Mouse (Mus musculus): Measurements from ENCODE around the gene Tmprss6. TPM values are rescaled to one million over a fixed set of nuclear protein-coding genes. Genes with fewer than 3 reads are reported as not detected.

Tmprss6 gene
- total RNA-seq, 2 experiments from 2014 or later: 0.10 to 1.0 TPM

DNA sequence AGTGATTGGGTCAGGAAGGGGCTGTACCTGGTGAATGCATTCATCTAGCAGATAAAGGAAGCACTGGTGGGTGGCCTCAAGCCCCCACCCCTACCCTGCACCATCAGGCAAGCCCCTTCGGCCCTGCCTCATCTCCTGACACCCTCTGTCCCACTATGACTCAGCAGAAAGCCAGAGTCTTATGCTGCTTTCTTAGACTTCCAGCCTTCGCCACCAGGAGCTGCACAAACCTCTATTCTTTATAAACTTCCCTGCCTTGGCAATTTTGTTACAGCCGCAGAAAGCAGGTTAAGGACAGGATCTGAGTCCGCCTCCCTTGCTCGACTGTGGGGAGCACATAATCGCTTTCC, 18.0 kb downstream of the Tmprss6 start:
- no peak for DNase-seq (ENCODE audit: low spot score in 2 of 2)
- intact Hi-C loops (cut with DNase I): no loop called here

DNA sequence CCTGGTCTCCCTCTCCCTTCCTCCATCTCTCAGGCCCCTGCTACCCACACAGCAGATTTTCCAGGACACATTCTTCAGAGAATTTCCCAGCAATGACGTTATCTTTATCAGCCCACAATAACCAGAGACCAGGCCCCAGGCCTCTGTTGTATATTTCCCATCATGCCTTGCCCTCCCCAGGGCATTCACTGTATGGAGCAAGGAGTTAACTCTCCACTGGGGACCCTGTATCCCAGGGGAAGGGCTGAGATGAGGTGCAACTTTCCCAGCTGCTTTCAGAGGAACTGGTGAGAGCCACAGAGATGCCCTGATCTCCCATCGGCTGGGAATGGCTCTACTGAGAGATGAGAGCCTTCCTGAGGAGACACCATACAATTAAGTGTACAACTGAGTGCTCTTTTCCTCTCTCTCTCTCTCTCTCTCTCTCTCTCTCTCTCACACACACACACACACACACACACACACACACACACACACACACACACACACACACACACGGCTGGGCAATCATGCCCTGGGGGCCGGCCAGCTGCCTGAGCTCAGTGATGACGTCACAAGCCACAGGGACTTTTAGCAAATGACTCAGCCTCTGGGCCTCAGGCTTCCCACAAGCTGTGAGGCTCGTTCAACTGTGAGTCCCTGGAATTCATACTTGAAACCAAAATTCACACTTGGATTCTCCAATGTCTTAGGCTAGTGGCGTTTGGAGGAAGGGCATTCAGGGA, 18.6 kb downstream of the Tmprss6 start:
- intact Hi-C loops (cut with DNase I): loop anchor here (2.0 to 10.0 kb wide), 3 partner anchors 62 to 295 kb away; no protein-coding TSS in a partner anchor
- no peak for DNase-seq (ENCODE audit: low spot score in 2 of 2)

DNA sequence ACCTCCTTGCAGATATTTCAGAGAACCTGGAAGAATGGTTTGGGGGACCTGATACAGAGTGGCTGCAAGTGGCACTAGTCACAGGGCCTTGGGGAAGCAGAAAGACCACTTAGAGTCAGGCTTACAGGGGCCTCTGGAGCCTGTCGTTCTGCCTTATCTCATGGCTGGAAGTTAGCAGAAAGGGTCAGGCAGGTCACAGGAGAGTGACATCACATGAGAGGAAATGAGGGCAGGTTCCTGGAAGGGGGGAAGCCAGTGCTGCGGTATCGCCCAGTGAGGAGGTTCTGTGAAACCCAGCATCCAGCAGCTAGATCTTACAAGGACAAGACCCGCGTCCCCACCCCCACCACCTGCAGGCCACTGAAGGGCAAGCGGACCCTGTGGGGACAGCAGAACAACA, 19.3 kb downstream of the Tmprss6 start:
- no peak for DNase-seq (ENCODE audit: low spot score in 2 of 2)
- intact Hi-C loops (cut with DNase I): loop anchor here (2.0 to 10.0 kb wide), 3 partner anchors 63 to 296 kb away; no protein-coding TSS in a partner anchor

DNA sequence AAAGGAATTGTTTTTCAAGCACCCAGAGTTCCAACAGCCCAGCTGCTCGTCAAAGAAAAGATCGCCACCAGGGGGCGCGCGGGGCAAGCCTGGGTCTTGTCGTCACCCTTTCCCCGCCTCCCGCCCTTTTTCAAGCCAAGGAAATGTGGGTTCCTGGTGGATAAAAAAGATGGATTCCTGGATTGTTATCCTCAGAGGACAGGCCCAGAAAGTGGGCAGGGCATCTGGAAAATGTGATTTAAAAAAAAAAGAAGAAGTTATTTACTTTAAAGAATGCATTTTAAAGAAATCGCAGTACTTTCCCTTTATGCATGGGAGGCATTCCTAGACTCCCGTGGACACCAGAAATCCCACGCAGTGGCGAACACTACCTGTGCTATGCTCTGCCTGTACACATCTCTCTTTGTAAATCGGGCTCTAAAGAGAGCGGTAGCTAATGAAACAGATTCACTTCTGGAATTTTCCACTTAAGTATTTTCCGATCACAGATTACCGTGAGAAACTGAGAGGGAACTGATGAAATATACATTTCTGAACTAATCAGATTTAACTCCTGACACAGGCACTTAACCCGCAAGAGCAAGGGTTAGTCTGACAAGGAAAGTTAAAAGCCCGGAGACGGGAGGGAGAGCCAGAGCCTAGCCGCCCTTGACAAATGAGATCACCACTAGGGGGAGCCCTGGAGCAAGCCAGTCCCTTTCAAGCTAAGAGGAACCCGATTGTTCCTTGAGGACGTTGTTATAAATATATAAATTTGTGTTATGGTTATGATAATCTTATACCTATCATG, 20.5 kb downstream of the Tmprss6 start:
- intact Hi-C loops (cut with DNase I): loop anchor here (1.0 to 10.0 kb wide), 4 partner anchors 64 to 297 kb away; no protein-coding TSS in a partner anchor
- peak; percentile 87 to 89 for DNase-seq (ENCODE audit: low spot score in 2 of 2)

DNA sequence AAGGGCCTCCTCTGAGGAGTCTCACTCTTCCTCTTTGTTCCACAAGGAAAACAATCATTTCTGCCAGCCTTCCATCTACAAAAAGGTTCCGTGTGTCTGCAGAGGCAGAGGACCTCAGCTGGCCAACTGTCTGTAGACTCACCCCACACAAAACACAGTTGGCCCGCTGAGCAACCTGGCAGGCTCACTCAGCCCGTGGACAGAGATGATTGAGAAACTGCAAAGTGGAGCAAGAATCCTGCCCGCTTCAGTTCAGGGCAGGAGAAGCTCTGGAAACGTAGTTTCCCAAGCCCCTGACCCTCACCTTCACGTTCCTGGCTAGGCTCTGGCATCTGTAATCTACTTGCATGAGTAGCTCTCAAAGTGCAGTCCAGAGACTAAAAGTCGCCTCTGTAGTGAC, 21.3 kb downstream of the Tmprss6 start:
- intact Hi-C loops (cut with DNase I): loop anchor here (1.0 to 10.0 kb wide), 3 partner anchors 65 to 298 kb away; no protein-coding TSS in a partner anchor
- DNase-seq (ENCODE audit: low spot score in 2 of 2): no peak

GRCm38 (mm10) chr15:78443857-78444256, 24.6 kb downstream of the Tmprss6 start:
- no peak for DNase-seq (ENCODE audit: low spot score in 2 of 2)
- intact Hi-C loops (cut with DNase I): loop anchor here (10.0 kb wide), 1 partner anchor 301 kb away; no protein-coding TSS in a partner anchor

DNA sequence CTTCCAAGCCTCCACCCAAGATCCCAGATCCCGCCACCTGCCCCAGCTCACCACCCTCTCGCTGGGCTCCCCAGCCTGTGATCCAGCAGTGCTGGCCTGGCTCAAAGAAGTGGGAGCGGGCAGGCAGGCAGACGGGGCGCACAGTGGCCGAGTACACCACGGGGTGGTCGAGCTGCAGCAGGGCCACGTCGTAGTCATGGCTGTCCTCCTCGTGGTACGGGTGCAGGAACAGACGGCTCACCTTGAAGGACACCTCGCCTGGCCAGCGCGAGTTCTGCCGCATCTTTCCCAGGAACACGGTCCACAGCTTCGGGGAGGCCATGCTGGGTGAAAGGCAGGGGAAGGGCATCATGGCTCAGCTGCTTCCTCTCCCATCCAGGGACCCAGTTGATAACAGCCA, 26.2 kb downstream of the Tmprss6 start:
- intact Hi-C loops (cut with DNase I): loop anchor here (10.0 kb wide), 1 partner anchor 303 kb away; no protein-coding TSS in a partner anchor
- DNase-seq (ENCODE audit: low spot score in 2 of 2): no peak

GRCm38 (mm10) chr15:78438973-78439372, 29.5 kb downstream of the Tmprss6 start:
- no peak for DNase-seq (ENCODE audit: low spot score in 2 of 2)
- intact Hi-C loops (cut with DNase I): loop anchor here (5.0 to 10.0 kb wide), 3 partner anchors 103 to 654 kb away; partner anchors contain the start of genes Eif3d and Sstr3

DNA sequence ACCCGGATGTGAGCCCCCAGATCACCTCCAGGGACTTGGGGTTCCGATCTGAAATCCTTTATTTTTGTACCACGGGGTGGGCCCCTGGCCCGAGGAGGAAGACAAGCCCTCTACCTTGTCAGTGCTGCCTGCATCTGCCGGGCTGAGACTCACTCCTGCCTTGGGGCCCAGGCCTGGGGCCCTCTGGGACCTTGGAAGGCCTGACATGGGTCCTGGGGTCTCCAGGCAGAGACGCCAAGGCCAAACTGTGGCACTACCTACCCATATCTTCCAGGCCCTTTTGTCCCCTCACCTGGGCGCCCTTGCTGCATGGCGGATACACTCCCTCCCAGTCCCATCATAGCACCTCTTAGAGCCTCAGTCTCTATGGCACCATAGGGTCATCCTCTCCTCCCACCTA, 29.9 kb downstream of the Tmprss6 start:
- DNase-seq (ENCODE audit: low spot score in 2 of 2): no peak
- intact Hi-C loops (cut with DNase I): loop anchor here (5.0 to 10.0 kb wide), 3 partner anchors 104 to 654 kb away; partner anchors contain the start of genes Eif3d and Sstr3

DNA sequence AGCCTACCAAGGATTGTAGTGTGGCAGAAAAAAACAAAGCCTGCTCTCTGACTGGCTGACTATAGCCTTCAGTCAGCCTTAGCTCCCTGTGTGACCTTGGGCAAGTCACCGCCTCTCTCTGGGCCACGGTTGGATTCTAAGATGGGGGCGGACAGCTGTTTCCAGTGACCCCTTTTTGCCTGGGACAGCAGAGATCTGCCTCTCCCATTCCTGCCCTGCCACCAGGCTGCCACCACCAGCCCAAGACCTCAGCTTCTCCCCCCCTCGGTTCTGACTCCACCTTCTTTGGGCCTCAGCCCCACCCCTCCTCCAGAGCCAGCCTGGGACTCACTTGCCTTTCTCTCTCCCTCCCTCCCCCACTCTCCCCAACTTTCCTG, 30.4 kb downstream of the Tmprss6 start:
- DNase-seq (ENCODE audit: low spot score in 2 of 2): no peak
- intact Hi-C loops (cut with DNase I): loop anchor here (5.0 to 10.0 kb wide), 3 partner anchors 104 to 653 kb away; partner anchors contain the start of genes Eif3d and Sstr3

DNA sequence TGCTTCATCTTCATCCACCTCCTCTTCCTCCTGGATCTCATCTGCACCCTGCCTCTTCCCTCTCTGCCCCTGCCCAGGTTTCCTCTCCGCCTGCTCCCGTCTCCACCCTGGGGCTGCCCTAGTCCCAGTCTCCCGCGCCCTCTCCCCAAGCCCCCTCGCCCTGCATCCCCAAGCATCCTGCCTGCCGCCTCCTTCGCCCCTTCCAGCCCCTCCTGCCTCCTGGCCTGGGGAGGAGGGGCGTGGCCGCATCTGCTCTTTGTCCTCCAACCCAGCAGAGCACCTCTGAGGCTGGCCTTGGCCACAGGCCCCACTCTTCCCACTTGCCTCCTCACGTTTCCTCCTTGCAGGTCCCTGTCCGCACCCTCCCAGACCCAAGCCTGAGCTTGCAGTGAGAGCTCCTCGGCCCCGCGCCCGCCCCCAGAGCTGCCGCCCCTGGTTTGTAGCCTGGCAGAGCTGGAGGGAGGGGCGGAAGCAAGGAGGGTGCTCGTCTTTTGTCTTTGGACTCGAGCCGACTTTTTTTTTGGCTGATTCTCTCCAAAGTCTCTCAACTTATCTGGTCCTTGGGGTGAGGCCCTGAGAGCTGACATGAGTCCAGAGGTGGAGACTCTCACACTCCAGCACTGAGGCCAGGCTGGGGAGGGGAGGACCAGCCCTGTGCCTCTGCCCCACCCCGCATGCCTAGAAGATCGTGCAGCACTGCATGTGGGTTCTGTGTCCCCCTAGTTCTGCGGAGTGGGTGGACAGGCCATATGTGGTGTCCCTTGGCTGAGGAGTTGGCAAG, 31.0 kb downstream of the Tmprss6 start:
- intact Hi-C loops (cut with DNase I): loop anchor here (5.0 to 10.0 kb wide), 3 partner anchors 105 to 653 kb away; partner anchors contain the start of genes Eif3d and Sstr3
- peak; percentile 76 to 84 for DNase-seq (ENCODE audit: low spot score in 2 of 2)

DNA sequence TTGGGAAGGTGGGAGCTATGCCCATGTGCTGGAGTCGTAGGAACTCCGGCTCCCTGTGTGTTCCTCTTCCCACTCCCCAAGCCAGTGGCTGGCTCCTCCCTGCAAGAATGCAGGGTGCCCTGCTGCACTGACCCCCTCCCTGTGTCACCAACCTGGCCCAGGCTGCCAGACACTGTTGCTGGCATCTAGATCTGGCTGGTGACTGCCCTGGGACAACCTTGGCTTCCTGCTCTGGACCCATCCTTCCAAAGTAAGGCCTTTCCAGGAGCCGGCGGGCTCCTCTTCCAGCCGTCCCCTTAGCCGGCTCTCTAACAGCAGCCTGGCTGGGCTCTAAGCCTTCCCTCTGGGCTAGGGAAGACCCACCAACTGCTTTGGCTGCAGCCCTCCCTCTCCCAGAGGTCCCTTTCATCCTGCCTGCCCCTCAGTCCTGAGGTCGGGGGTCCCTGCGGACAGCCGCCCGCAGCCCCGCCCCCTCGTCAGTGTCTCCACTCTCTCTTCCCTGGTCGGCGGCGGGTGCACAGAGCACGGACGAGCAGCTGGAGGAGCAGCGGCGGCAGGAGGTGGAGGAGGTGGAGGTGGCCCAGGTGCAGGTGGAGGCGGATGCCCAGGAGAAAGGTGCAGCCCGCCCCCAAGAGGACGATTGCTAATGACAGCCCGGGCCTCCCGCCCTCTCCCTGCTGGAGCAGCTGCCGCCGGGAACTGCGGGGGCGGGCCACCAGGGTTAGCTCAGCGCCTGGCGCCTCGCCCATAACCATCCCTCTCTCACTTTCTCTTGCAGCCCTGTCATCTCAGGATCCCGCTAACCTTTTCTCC, 31.8 kb downstream of the Tmprss6 start:
- intact Hi-C loops (cut with DNase I): loop anchor here (5.0 to 10.0 kb wide), 3 partner anchors 106 to 652 kb away; partner anchors contain the start of genes Eif3d and Sstr3
- DNase-seq (ENCODE audit: low spot score in 2 of 2): peak; percentile 87 to 90

DNA sequence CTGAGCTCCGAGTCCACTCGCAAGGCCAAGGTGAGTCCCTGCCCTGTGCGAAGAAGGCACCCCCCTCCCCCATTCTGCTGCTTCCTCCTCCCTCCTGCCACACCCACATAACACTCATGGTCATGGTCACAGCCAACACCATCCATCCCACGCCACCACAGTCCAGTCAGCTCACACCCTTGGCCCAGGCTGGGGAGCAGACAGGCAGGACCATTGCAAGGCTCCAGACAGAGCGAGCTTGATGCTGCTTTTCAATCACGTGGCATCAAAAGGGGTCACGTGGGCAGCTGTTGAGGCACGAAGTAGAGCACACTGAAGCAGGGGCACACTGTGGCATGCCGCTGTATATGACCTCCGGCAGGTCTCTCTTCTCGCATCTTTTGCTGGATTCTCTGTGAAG, 32.8 kb downstream of the Tmprss6 start:
- DNase-seq (ENCODE audit: low spot score in 2 of 2): no peak
- intact Hi-C loops (cut with DNase I): loop anchor here (5.0 to 10.0 kb wide), 3 partner anchors 107 to 651 kb away; partner anchors contain the start of genes Eif3d and Sstr3

DNA sequence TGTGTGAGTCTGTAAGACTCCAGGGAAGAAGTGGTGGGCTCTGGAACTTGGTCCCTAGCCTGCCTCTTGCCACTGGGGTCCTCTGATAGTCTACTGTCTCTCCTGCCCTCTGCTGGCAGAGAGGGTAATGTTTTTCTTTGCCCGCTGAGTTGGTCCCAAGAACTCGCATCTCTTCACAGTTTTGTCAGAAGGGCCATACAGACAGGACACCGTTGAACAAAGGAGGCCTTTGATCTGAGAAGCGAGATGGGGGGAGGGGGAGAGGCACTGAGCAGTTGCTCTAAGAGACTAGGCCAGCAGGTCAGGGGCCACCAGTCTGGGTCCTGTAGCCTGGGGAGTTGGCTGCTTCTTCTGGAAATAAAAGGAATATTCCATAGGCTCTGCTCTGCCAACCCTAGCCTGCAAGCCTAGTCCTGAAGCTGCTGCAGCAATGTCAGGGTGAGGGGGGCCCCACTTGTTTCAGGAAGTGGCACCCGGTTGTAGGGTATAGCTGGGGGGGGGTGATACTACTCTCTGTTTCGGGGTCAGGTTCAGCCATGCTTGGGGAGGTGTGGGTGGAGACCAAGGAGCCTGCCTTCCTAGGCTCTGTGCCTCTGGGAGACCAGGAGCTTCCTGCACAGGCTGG, 33.4 kb downstream of the Tmprss6 start:
- intact Hi-C loops (cut with DNase I): loop anchor here (5.0 to 10.0 kb wide), 3 partner anchors 107 to 650 kb away; partner anchors contain the start of genes Eif3d and Sstr3
- no peak for DNase-seq (ENCODE audit: low spot score in 2 of 2)

DNA sequence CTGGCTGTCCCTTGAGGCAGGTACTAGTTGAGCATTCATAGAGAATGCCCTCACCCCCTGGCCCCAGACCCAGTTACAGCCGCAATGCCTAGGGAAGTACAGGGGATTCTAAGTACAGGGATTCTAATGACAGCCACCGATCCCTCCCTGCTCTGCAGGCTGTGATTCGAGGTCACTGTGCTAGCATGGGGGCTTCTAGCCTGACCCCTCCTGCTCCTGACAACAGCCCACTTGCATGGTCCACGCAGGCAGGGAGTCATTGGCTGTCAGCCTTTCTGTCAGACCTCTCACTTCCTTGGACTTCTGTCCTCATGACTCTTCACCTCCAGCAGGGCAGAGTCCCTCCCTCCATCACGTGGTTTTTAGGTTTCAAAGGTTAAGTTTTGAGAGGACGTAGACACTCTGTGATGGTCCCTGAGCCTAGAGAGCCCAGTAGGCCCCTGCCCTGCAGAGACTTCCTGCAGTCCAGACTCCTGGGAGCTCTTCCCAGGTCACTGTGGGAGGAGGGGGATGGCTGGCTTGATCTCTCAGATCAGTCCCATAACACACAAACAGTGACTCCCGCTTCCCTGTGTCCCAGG, 36.8 kb downstream of the Tmprss6 start:
- intact Hi-C loops (cut with DNase I): loop anchor here (10.0 kb wide), 2 partner anchors 457 to 647 kb away; partner anchors contain the start of gene Eif3d
- no peak for DNase-seq (ENCODE audit: low spot score in 2 of 2)

GRCm38 (mm10) chr15:78430874-78431273, 37.6 kb downstream of the Tmprss6 start:
- intact Hi-C loops (cut with DNase I): loop anchor here (10.0 kb wide), 2 partner anchors 456 to 646 kb away; partner anchors contain the start of gene Eif3d
- no peak for DNase-seq (ENCODE audit: low spot score in 2 of 2)

- intact Hi-C loops (cut with DNase I): loop anchor here (10.0 kb wide), 2 partner anchors 455 to 645 kb away; partner anchors contain the start of gene Eif3d
These were observed 38.4 kb downstream of the Tmprss6 start for GRCm38 (mm10) chr15:78429871-78430622.

More at GRCm38 (mm10) chr15:78429871-78430622, 38.4 kb downstream of the Tmprss6 start:
- no peak for DNase-seq (ENCODE audit: low spot score in 2 of 2)

Data from left cerebral cortex, postnatal 36 days (tissue).